Mouse (Mus musculus) myocyte (in vitro differentiated cells): ENCODE measurements at regions not wholly inside any gene's neighbourhood (a gene's known extent, or its start where the extent isn't known, plus 50 kb on each side); places are given as distances from the start of the nearest gene placed in this dataset.

ENCODE experiments used
- CEBPB ChIP-seq: IDR thresholded peaks from 2 replicates; pipeline ENCODE4 v1.6.1; 2011; ENCODE audit warnings: mild to moderate bottlenecking, moderate library complexity; ENCODE audit not compliant: poor library complexity, insufficient read depth, severe bottlenecking
- E2F4 ChIP-seq: IDR thresholded peaks from one replicate; pipeline ENCODE4 v1.6.1; 2011; ENCODE audit warnings: mild to moderate bottlenecking, control low read depth, moderate library complexity; ENCODE audit not compliant: insufficient read depth
- MAX ChIP-seq: IDR thresholded peaks from one replicate; pipeline ENCODE4 v1.6.1; 2011; ENCODE audit warnings: low read depth, mild to moderate bottlenecking, control low read depth
- MYOD1 ChIP-seq, 3 experiments: IDR thresholded peaks; one replicate each; pipeline ENCODE4 v1.6.1; 2011; ENCODE audit warnings: control low read depth in 2 of 3, low read depth in 2 of 3, mild to moderate bottlenecking in 2 of 3, moderate library complexity in 1 of 3; ENCODE audit not compliant: insufficient read length in 2 of 3, control insufficient read depth in 1 of 3
- POLR2A ChIP-seq: IDR thresholded peaks from one replicate; pipeline ENCODE4 v1.6.1; 2011; ENCODE audit warnings: low read depth, mild to moderate bottlenecking, control low read depth, moderate library complexity; ENCODE audit not compliant: insufficient read length
- POLR2AphosphoS2 ChIP-seq: IDR thresholded peaks from one replicate; pipeline ENCODE4 v1.6.1; 2011; ENCODE audit warnings: low read depth, control low read depth; ENCODE audit not compliant: insufficient read length
- REST ChIP-seq: IDR thresholded peaks from one replicate; pipeline ENCODE4 v1.6.1; 2011; ENCODE audit warnings: mild to moderate bottlenecking, control low read depth, moderate library complexity; ENCODE audit not compliant: insufficient read depth, insufficient read length
- TCF3 ChIP-seq: IDR thresholded peaks from one replicate; pipeline ENCODE4 v1.6.1; 2011; ENCODE audit warnings: low read depth, control low read depth; ENCODE audit not compliant: insufficient read length
- USF1 ChIP-seq: IDR thresholded peaks from one replicate; pipeline ENCODE4 v1.6.1; 2011; ENCODE audit warnings: low read depth, mild to moderate bottlenecking, control low read depth, moderate library complexity

- TF ChIP-seq POLR2A (no peak), USF1 (no peak), E2F4 (no peak), MAX (no peak), POLR2AphosphoS2 (no peak), REST (no peak), CEBPB (no peak), MYOD1 (IDR thresholded peaks at IDR 0.05; ENCODE audit: control insufficient read depth in 1 of 3, insufficient read length in 2 of 3, low read depth in 2 of 3) (no peak), TCF3 (no peak)
Observed at GRCm38 (mm10) chr9:122501864-122502341, 150.5 kb downstream of the Abhd5 start.
